Mouse (Mus musculus): Measurements from ENCODE around the gene Gm20388. TPM values are rescaled to one million over a fixed set of nuclear protein-coding genes. Genes with fewer than 3 reads are reported as not detected.

Gm20388 gene
- polyA plus RNA-seq, 1 experiment from 2014 or later, result not detected

GRCm38 (mm10) chr8:120093103-120093502 lies 182.5 kb downstream of the Gm20388 start:
- Histone ChIP-seq H3K27me3 (no peaks in the 10 kb centered on the region), H3K4me3 (no peak overlapping the region), H3K27ac (no peak overlapping the region), H3K36me3 (peaks cover 42% of the 10 kb centered on the region), H3K9me3 (no peaks in the 10 kb centered on the region), H3K4me2 (no peak overlapping the region), H3K4me1 (no peaks in the 10 kb centered on the region), H3K9ac (no peak overlapping the region)
- 92% methylated on average over 3 of the region's 3 CpGs for WGBS
- no peak for ATAC-seq (ENCODE audit: insufficient number of reproducible peaks, insufficient read depth, low FRiP score, low TSS enrichment, low read depth)

- Histone ChIP-seq H3K4me3 (no peak overlapping the region), H3K4me2 (no peak overlapping the region), H3K9me3 (no peaks in the 10 kb centered on the region), H3K9ac (no peak overlapping the region; the same call in 1 of the 2 replicates), H3K4me1 (peaks cover 5% of the 10 kb centered on the region), H3K36me3 (peaks cover 34% of the 10 kb centered on the region), H3K27me3 (no peaks in the 10 kb centered on the region), H3K27ac (no peak overlapping the region)
- no peak for ATAC-seq (ENCODE audit: insufficient number of reproducible peaks, insufficient read depth, low FRiP score, low TSS enrichment, low read depth)
- 90% methylated on average over 10 of the region's 10 CpGs for WGBS
Measured at GRCm38 (mm10) chr8:120094801-120095200, 184.2 kb downstream of the Gm20388 start.

- ATAC-seq (ENCODE audit: insufficient number of reproducible peaks, insufficient read depth, low FRiP score, low TSS enrichment, low read depth), result no peak
- Histone ChIP-seq H3K4me2 (no peak overlapping the region), H3K4me1 (peaks cover 13% of the 10 kb centered on the region), H3K9me3 (no peaks in the 10 kb centered on the region), H3K27ac (no peak overlapping the region), H3K4me3 (no peak overlapping the region), H3K36me3 (peaks cover 18% of the 10 kb centered on the region), H3K9ac (no peak overlapping the region), H3K27me3 (no peaks in the 10 kb centered on the region)
- WGBS, result 75% methylated on average over 2 of the region's 2 CpGs
Measured at GRCm38 (mm10) chr8:120096486-120096885, 185.8 kb downstream of the Gm20388 start.

- peak overlapping the region; percentile 90 for H3K27ac ChIP-seq
- H3K9ac ChIP-seq, result peak overlapping the region; percentile 86
- 4% methylated on average over 22 of the region's 25 CpGs for WGBS
- H3K4me3 ChIP-seq, result peak overlapping the region; percentile 64
- H3K4me1 ChIP-seq, result peaks cover 28% of the 10 kb centered on the region
- no peaks in the 10 kb centered on the region for H3K9me3 ChIP-seq
- no peak for ATAC-seq (ENCODE audit: insufficient number of reproducible peaks, insufficient read depth, low FRiP score, low TSS enrichment, low read depth)
- peaks cover 6% of the 10 kb centered on the region; the same call in 1 of the 2 replicates for H3K36me3 ChIP-seq
- H3K27me3 ChIP-seq, result no peaks in the 10 kb centered on the region
- H3K4me2 ChIP-seq, result peak overlapping the region; percentile 85
Measured at GRCm38 (mm10) chr8:120100388-120101067, 189.9 kb downstream of the Gm20388 start.

GRCm38 (mm10) chr8:120101068-120101972 lies 190.7 kb downstream of the Gm20388 start, which contains the start of gene Zdhhc7:
Zdhhc7 (minus strand) TSS chr8:120101482.
- Histone ChIP-seq H3K4me3 (peak within 1 kb of the TSS; percentile 64), H3K4me1 (peaks cover 28% of the 10 kb centered on the region), H3K27me3 (no peaks in the 10 kb centered on the region), H3K4me2 (peak within 1 kb of the TSS; percentile 85), H3K9ac (peak within 1 kb of the TSS; percentile 86), H3K9me3 (no peaks in the 10 kb centered on the region), H3K36me3 (peaks cover 9% of the 10 kb centered on the region; the same call in 1 of the 2 replicates), H3K27ac (peak within 1 kb of the TSS; percentile 90)
- ATAC-seq (ENCODE audit: insufficient number of reproducible peaks, insufficient read depth, low FRiP score, low TSS enrichment, low read depth), result 0 out of 2 replicates have a peak, but pooled peaks have one; percentile 54
- under 1% methylated on average over 80 of the region's 88 CpGs for WGBS

- no peaks in the 10 kb centered on the region for H3K9me3 ChIP-seq
- no peak for ATAC-seq (ENCODE audit: insufficient number of reproducible peaks, insufficient read depth, low FRiP score, low TSS enrichment, low read depth)
- H3K4me3 ChIP-seq, result no peak overlapping the region
- no peak overlapping the region for H3K4me2 ChIP-seq
- H3K27ac ChIP-seq, result no peak overlapping the region
- peaks cover 28% of the 10 kb centered on the region for H3K4me1 ChIP-seq
- 93% methylated on average over 9 of the region's 9 CpGs for WGBS
- H3K27me3 ChIP-seq, result no peaks in the 10 kb centered on the region
- peak overlapping the region; percentile 21; the same call in 1 of the 2 replicates for H3K9ac ChIP-seq
- peaks cover 14% of the 10 kb centered on the region; the same call in 1 of the 2 replicates for H3K36me3 ChIP-seq
Measured at GRCm38 (mm10) chr8:120103916-120104315, 193.3 kb downstream of the Gm20388 start.

- H3K4me2 ChIP-seq, result no peak overlapping the region
- H3K4me1 ChIP-seq, result peaks cover 23% of the 10 kb centered on the region
- H3K9me3 ChIP-seq, result no peaks in the 10 kb centered on the region
- ATAC-seq (ENCODE audit: insufficient number of reproducible peaks, insufficient read depth, low FRiP score, low TSS enrichment, low read depth), result no peak
- no peak overlapping the region for H3K4me3 ChIP-seq
- H3K9ac ChIP-seq, result no peak overlapping the region
- no peak overlapping the region for H3K27ac ChIP-seq
- H3K27me3 ChIP-seq, result no peaks in the 10 kb centered on the region
- peaks cover 14% of the 10 kb centered on the region; the same call in 1 of the 2 replicates for H3K36me3 ChIP-seq
- WGBS, result 62% methylated on average over 9 of the region's 9 CpGs
Measured at GRCm38 (mm10) chr8:120104721-120105272, 194.2 kb downstream of the Gm20388 start.

- Histone ChIP-seq H3K27ac (no peak overlapping the region), H3K4me1 (peaks cover 8% of the 10 kb centered on the region), H3K9ac (no peak overlapping the region), H3K4me2 (no peak overlapping the region), H3K4me3 (no peak overlapping the region), H3K27me3 (peaks cover 9% of the 10 kb centered on the region), H3K9me3 (no peaks in the 10 kb centered on the region), H3K36me3 (peaks cover 11% of the 10 kb centered on the region; the same call in 1 of the 2 replicates)
- 65% methylated on average over 3 of the region's 3 CpGs for WGBS
- no peak for ATAC-seq (ENCODE audit: insufficient number of reproducible peaks, insufficient read depth, low FRiP score, low TSS enrichment, low read depth)
Measured at GRCm38 (mm10) chr8:120109149-120109548, 198.5 kb downstream of the Gm20388 start.

GRCm38 (mm10) chr8:120110966-120111365 lies 200.3 kb downstream of the Gm20388 start:
- no peak overlapping the region for H3K9ac ChIP-seq
- H3K27me3 ChIP-seq, result peaks cover 27% of the 10 kb centered on the region
- no peak for ATAC-seq (ENCODE audit: insufficient number of reproducible peaks, insufficient read depth, low FRiP score, low TSS enrichment, low read depth)
- no peak overlapping the region for H3K4me3 ChIP-seq
- peaks cover 16% of the 10 kb centered on the region for H3K4me1 ChIP-seq
- H3K36me3 ChIP-seq, result 0 out of 2 replicates have a peak, but pooled peaks cover 6% of the 10 kb centered on the region
- no peak overlapping the region for H3K4me2 ChIP-seq
- 79% methylated on average over 4 of the region's 4 CpGs for WGBS
- no peaks in the 10 kb centered on the region for H3K9me3 ChIP-seq
- H3K27ac ChIP-seq, result no peak overlapping the region

- 0 out of 2 replicates have a peak, but pooled peaks cover 6% of the 10 kb centered on the region for H3K36me3 ChIP-seq
- 67% methylated on average over 4 of the region's 4 CpGs for WGBS
Measured at GRCm38 (mm10) chr8:120111382-120111781, 200.7 kb downstream of the Gm20388 start.

GRCm38 (mm10) chr8:120112535-120112934 lies 201.9 kb downstream of the Gm20388 start:
- no peak overlapping the region for H3K9ac ChIP-seq
- no peak overlapping the region for H3K27ac ChIP-seq
- H3K4me3 ChIP-seq, result no peak overlapping the region
- H3K9me3 ChIP-seq, result no peaks in the 10 kb centered on the region
- 0 out of 2 replicates have a peak, but pooled peaks cover 4% of the 10 kb centered on the region for H3K36me3 ChIP-seq
- H3K4me2 ChIP-seq, result 0 out of 2 replicates have a peak overlapping the region, but pooled peaks have one; percentile 96
- WGBS, result 82% methylated on average over 5 of the region's 5 CpGs
- H3K4me1 ChIP-seq, result peaks cover 16% of the 10 kb centered on the region
- no peak for ATAC-seq (ENCODE audit: insufficient number of reproducible peaks, insufficient read depth, low FRiP score, low TSS enrichment, low read depth)
- peaks cover 43% of the 10 kb centered on the region for H3K27me3 ChIP-seq

More at GRCm38 (mm10) chr8:120111382-120111781, 200.7 kb downstream of the Gm20388 start:
- Histone ChIP-seq H3K4me2 (no peak overlapping the region), H3K27me3 (peaks cover 31% of the 10 kb centered on the region), H3K4me3 (no peak overlapping the region), H3K9me3 (no peaks in the 10 kb centered on the region), H3K27ac (no peak overlapping the region), H3K9ac (no peak overlapping the region), H3K4me1 (peaks cover 16% of the 10 kb centered on the region)
- ATAC-seq (ENCODE audit: insufficient number of reproducible peaks, insufficient read depth, low FRiP score, low TSS enrichment, low read depth), result no peak
